Mouse (Mus musculus): ENCODE measurements around the gene Osbpl10. TPM values are rescaled to one million over a fixed set of nuclear protein-coding genes. Genes with fewer than 3 reads are reported as not detected.

Osbpl10 gene
- total and polyA plus RNA-seq, 3 experiments = 0.19 TPM; not detected in 2

- dilution Hi-C loops (cut with MboI; ENCODE audit: extremely low pct_ligation_motif_present, extremely low pct_unique_long_range_greater_than_20kb, low sequenced_read_pairs) = no loop called here
- no peaks in the 10 kb centered on the region for H3K4me1 ChIP-seq (ENCODE audit: control insufficient read depth in 1 of 2, insufficient read depth in 2 of 2)
- no peak for DNase-seq (ENCODE audit: extremely low read depth)
- H3K27ac ChIP-seq (ENCODE audit: insufficient read depth, low read depth) = no peak overlapping the region
- H3K27me3 ChIP-seq (replicated peaks) = no peaks in the 10 kb centered on the region
- H3K9ac ChIP-seq (ENCODE audit: insufficient read depth, low read depth) = no peak overlapping the region
- no peaks in the 10 kb centered on the region for H3K79me2 ChIP-seq (replicated peaks; ENCODE audit: control insufficient read depth, extremely low read depth, insufficient read depth, poor library complexity, severe bottlenecking)
- in situ Hi-C loops (cut with MboI; ENCODE audit: low pct_ligation_motif_present, low pct_unique_long_range_greater_than_20kb, low sequenced_read_pairs) = no loop called here
- no peak overlapping the region for H3K4me3 ChIP-seq (replicated peaks in 1 of 3; ENCODE audit: low read depth in 2 of 3, low read length in 2 of 3, poor library complexity in 1 of 3)
- peaks cover 11% of the 10 kb centered on the region for H3K9me3 ChIP-seq (replicated peaks; ENCODE audit: low read length)
- H3K4me2 ChIP-seq (ENCODE audit: insufficient read depth, low read depth, poor library complexity, severe bottlenecking) = no peak overlapping the region
- H3K36me3 ChIP-seq (replicated peaks in 1 of 2; ENCODE audit: control insufficient read depth in 1 of 2, insufficient read depth in 1 of 2, low read length in 1 of 2) = no peaks in the 10 kb centered on the region
- TF ChIP-seq CHD2 (IDR thresholded peaks at IDR 0.05; ENCODE audit: low read length) (no peak), NELFE (IDR thresholded peaks at IDR 0.05; ENCODE audit: low read depth, low read length) (no peak), SIN3A (IDR thresholded peaks at IDR 0.05; ENCODE audit: low read length) (no peak), MAFK (IDR thresholded peaks at IDR 0.05; ENCODE audit: insufficient replicate concordance, low read length) (no peak)
Observed at GRCm38 (mm10) chr9:115005446-115005845, 27.1 kb downstream of the Osbpl10 start.

GRCm38 (mm10) chr9:115007776-115008175 lies 29.4 kb downstream of the Osbpl10 start:
- in situ Hi-C loops (cut with MboI; ENCODE audit: low pct_ligation_motif_present, low pct_unique_long_range_greater_than_20kb, low sequenced_read_pairs) = no loop called here
- H3K27ac ChIP-seq (ENCODE audit: insufficient read depth, low read depth) = no peak overlapping the region
- no peak overlapping the region for H3K4me3 ChIP-seq (replicated peaks in 1 of 3; ENCODE audit: low read depth in 2 of 3, low read length in 2 of 3, poor library complexity in 1 of 3)
- TF ChIP-seq MEF2A (IDR thresholded peaks at IDR 0.05; ENCODE audit: borderline replicate concordance, low read depth, low read length) (no peak), ELF1 (IDR thresholded peaks at IDR 0.05; ENCODE audit: low read depth, low read length) (no peak), MXI1 (IDR thresholded peaks at IDR 0.05; ENCODE audit: low read depth, low read length) (no peak), ETS1 (conservative IDR thresholded peaks at IDR 0.05; ENCODE audit: low read depth, low read length) (no peak), NRF1 (IDR thresholded peaks at IDR 0.05; ENCODE audit: low read depth, low read length) (no peak), CTCF (conservative IDR thresholded peaks at IDR 0.05 in 1 of 2, IDR thresholded peaks at IDR 0.05 in 1 of 2; ENCODE audit: low read depth in 2 of 2, low read length in 2 of 2) (no peak), GABPA (IDR thresholded peaks at IDR 0.05; ENCODE audit: insufficient replicate concordance, low read depth, low read length) (no peak), SIN3A (IDR thresholded peaks at IDR 0.05; ENCODE audit: low read length) (no peak)
- DNase-seq (ENCODE audit: extremely low read depth) = no peak
- H3K4me2 ChIP-seq (ENCODE audit: insufficient read depth, low read depth, poor library complexity, severe bottlenecking) = no peak overlapping the region
- no peaks in the 10 kb centered on the region for H3K79me2 ChIP-seq (replicated peaks; ENCODE audit: control insufficient read depth, extremely low read depth, insufficient read depth, poor library complexity, severe bottlenecking)
- H3K36me3 ChIP-seq (replicated peaks in 1 of 2; ENCODE audit: control insufficient read depth in 1 of 2, insufficient read depth in 1 of 2, low read length in 1 of 2) = no peaks in the 10 kb centered on the region
- peaks cover 11% of the 10 kb centered on the region for H3K9me3 ChIP-seq (replicated peaks; ENCODE audit: low read length)
- no peaks in the 10 kb centered on the region for H3K27me3 ChIP-seq (replicated peaks)
- no peak overlapping the region for H3K9ac ChIP-seq (ENCODE audit: insufficient read depth, low read depth)
- no peaks in the 10 kb centered on the region for H3K4me1 ChIP-seq (ENCODE audit: control insufficient read depth in 1 of 2, insufficient read depth in 2 of 2)
- dilution Hi-C loops (cut with MboI; ENCODE audit: extremely low pct_ligation_motif_present, extremely low pct_unique_long_range_greater_than_20kb, low sequenced_read_pairs) = no loop called here

GRCm38 (mm10) chr9:115008194-115008593 lies 29.8 kb downstream of the Osbpl10 start:
- no peaks in the 10 kb centered on the region for H3K36me3 ChIP-seq (replicated peaks in 1 of 2; ENCODE audit: control insufficient read depth in 1 of 2, insufficient read depth in 1 of 2, low read length in 1 of 2)
- H3K4me2 ChIP-seq (ENCODE audit: insufficient read depth, low read depth, poor library complexity, severe bottlenecking) = no peak overlapping the region
- H3K9me3 ChIP-seq (replicated peaks; ENCODE audit: low read length) = peaks cover 11% of the 10 kb centered on the region
- no peak overlapping the region for H3K4me3 ChIP-seq (replicated peaks in 1 of 3; ENCODE audit: low read depth in 2 of 3, low read length in 2 of 3, poor library complexity in 1 of 3)
- no peak overlapping the region for H3K27ac ChIP-seq (ENCODE audit: insufficient read depth, low read depth)
- DNase-seq (ENCODE audit: extremely low read depth) = no peak
- H3K27me3 ChIP-seq (replicated peaks) = no peaks in the 10 kb centered on the region
- dilution Hi-C loops (cut with MboI; ENCODE audit: extremely low pct_ligation_motif_present, extremely low pct_unique_long_range_greater_than_20kb, low sequenced_read_pairs) (no loop called here), in situ Hi-C loops (cut with MboI; ENCODE audit: low pct_ligation_motif_present, low pct_unique_long_range_greater_than_20kb, low sequenced_read_pairs) (no loop called here)
- no peaks in the 10 kb centered on the region for H3K4me1 ChIP-seq (ENCODE audit: control insufficient read depth in 1 of 2, insufficient read depth in 2 of 2)
- TF ChIP-seq SIN3A (IDR thresholded peaks at IDR 0.05; ENCODE audit: low read length) = no peak
- no peak for TF ChIP-seq RAD21 (IDR thresholded peaks at IDR 0.05; ENCODE audit: low read depth, low read length)
- no peak for TF ChIP-seq POLR2A (IDR thresholded peaks at IDR 0.05; ENCODE audit: low read depth, low read length)
- no peak for TF ChIP-seq JUND (conservative IDR thresholded peaks at IDR 0.05; ENCODE audit: low read depth, low read length)
- no peak for TF ChIP-seq MAZ (IDR thresholded peaks at IDR 0.05; ENCODE audit: low read depth, low read length)
- no peak for TF ChIP-seq ETS1 (conservative IDR thresholded peaks at IDR 0.05; ENCODE audit: low read depth, low read length)
- no peak for TF ChIP-seq MYC (IDR thresholded peaks at IDR 0.05; ENCODE audit: low read depth, low read length)
- TF ChIP-seq JUN (IDR thresholded peaks at IDR 0.05; ENCODE audit: insufficient read depth, low read depth, low read length) = no peak
- TF ChIP-seq E2F4 (IDR thresholded peaks at IDR 0.05; ENCODE audit: insufficient replicate concordance, low read depth, low read length) = no peak
- no peaks in the 10 kb centered on the region for H3K79me2 ChIP-seq (replicated peaks; ENCODE audit: control insufficient read depth, extremely low read depth, insufficient read depth, poor library complexity, severe bottlenecking)
- H3K9ac ChIP-seq (ENCODE audit: insufficient read depth, low read depth) = no peak overlapping the region

All from CH12.LX (cell line).